Mouse (Mus musculus) naive thymus-derived CD4-positive, alpha-beta T cell, adult 2 months (primary cell): ENCODE data around the gene Ebf1.

Experiments used
- DNase-seq: peaks from one replicate; pipeline ENCODE4 v3.0.0-alpha.2; 2011; ENCODE audit warnings: low read depth

Gene Ebf1

DNA sequence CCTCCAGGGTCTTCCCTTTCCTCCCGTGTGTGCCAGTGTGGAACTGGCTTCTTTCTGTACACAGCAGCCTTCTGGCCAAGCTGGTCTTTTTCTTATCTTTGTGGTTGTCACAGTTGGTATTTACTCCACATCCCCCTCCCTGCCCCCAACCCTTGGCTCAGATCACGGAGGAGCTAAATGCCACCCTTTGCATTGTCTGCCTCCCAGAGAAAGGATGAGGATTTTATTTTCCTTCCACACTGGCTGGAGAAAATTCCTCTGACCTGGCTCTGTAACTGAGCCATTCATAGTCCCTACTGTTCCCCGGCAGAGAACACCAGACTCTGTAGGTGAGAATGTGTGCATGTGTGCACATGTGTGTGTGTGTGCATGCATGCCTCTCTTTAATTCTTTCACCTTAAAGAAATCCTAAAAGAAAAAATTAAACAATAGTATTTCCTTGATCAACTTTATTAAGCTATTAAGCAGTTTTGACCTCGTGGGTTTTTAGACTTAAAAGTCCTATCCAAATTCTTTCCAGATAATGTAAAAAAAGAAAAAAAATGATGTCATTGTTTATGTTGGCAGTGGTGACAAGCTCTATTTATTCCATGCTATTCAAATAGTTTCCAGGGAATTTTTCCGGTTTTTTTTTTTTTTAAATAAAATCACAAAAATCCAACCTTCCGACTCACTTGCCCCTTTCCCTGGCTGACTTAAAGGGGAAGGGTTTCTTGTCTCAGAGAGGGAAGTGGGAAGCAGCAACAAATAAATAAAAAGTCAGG lies 123.3 kb downstream of the Ebf1 start:
- DNase-seq: no peak

DNA sequence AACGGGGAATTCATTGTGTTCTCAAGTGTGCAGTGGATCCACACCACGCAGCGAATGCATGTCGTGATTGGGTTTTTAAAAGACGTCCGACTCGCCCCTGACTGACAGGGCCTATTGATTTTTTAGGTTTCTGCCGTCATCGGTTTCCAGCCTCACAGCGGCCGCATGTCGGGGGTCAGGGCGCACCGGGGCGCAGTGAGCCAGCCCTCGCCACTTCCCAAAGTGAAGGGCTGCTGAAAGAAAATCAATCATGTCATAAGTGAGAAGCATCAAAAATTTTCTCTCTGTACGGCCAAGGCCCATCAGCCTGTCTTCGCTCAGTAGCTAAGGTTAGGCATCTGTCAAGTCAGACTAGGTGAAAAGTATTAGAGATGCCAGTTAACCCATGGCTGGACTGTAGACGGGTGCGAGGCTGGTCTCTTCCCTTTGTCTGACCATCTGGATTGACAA lies 124.0 kb downstream of the Ebf1 start:
- no peak for DNase-seq

DNA sequence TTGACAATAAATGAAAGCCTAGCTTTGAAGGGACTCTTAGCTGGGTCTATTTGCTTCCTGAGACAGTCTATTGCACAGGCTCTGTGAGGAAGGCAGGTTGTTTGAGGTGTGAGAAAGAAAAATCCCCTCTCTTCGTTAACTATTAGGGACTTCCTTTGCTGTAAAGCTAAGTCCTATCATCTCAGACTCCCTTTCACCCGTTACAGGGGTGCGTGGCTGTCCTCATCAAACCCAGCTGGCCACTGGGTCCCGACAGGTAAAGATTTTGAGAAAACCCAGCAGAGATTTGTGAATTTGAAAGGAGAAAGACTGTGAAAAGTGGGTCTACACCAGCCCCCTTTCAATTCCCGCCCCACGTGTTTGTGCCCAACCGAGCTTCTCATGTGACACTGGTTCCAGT lies 127.3 kb downstream of the Ebf1 start:
- DNase-seq: no peak

DNA sequence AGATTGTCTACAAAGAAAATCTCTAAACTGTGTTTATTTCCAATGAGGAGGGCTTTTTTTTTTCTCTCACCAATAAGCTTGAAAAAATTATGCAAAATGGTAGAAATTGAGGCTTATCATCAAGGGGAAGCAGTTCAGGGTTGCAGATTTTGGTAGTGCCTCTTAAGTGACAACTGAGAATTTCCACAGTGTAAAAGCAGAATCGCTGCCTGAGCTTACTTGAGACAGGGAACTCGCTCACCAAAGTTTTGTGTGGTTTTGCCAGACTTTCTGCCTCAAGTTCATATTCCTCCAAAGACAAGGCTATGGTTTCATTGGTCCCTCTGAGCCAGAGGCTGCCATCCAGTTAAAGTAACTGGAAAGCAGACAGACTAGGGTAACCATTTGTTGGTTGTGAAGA lies 128.8 kb downstream of the Ebf1 start:
- no peak for DNase-seq

DNA sequence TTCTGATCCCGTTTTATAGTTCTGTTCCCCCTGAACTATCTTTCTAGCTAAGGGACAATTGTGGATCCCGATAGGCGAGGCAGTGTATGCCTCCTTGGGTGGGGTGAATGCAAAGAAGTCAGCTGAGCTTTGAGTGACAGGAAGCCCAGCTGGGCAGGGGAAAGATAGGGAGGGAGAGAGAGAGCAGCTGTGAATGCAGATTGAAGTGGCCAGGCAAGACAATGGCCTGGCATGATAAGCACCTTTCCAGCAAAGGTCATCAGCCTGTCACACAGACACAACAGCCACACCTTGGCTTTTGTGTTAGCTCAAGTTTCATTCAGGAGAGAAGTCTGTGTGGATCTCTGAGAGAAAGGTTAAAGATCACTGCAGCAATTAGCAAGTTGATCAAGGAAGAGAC lies 129.6 kb downstream of the Ebf1 start:
- no peak for DNase-seq

DNA sequence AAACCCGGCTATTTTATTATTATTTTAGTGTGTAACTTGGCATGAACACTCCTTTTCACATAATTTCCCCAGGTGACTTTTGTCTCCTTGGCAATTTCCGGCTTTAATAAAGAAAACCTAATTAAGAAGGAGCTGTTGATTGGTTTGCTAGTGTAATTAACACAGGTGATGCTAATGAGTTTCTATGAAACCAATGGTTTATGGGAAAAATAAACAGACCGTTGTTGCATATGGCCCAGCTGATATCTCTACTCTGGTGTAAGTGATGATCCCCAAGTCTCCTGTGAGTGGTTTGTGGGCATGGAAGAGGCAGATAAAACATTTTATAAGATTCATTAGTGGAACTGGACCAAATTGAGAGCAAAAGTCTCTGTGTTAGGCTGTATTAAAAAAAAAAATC lies 132.2 kb downstream of the Ebf1 start:
- DNase-seq: no peak

DNA sequence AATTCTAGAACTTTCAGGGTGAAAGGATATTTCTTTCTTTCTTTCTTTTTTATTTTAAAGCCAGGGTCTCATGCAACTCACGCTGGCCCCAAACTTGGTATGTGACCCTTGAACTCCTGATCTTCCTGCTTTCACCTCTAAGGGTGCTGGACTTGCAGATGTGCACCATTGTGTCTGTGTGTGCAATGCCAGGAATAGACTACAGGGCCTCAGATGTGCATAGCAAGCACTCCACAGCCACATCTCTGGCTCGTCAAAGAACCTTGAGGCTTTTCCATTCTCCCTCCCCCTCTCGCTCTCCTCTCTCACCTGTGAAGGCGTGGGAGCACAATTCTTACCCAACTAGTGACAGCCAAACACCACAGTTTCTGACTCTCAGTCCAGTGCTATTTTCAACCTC lies 137.2 kb downstream of the Ebf1 start:
- no peak for DNase-seq

DNA sequence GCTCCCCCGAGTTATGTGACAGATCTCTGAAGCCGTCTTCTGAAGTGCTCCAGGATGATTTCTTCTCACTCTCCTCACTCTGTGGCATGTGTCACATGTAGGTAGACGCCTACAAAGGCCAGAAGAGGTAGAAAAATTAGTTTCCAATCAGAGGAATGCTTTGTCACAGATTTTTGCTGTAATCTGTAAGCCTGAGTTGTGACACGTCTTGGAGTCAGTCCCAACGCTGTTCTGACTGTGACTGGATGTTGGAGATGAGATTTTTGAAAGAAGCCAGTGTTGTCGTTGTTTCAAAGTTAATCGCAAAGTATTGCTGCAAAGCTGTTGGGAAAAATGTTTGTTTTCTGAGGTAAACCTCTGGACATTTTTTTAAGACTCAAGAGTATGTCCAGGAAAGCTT lies 139.2 kb downstream of the Ebf1 start:
- DNase-seq: no peak

DNA sequence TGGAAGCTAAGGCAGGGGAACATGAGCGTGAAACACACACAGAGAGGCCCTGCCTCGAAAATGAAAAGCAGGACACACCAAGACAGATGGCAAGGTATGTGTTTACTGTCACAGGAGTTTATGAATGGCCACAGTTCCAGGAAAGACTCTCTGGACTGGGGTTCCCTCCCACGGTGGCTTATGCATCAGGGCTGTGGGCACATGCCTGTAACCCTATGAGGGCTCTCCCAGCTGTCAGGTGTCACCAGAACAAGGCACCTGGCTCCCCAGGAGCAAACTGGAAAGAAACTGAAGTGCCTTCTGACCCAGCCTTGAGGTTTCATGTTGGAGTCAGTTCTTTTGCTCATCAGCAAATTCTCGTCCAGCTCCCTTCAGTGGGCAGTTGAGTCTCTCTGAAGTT lies 141.7 kb downstream of the Ebf1 start:
- no peak for DNase-seq

DNA sequence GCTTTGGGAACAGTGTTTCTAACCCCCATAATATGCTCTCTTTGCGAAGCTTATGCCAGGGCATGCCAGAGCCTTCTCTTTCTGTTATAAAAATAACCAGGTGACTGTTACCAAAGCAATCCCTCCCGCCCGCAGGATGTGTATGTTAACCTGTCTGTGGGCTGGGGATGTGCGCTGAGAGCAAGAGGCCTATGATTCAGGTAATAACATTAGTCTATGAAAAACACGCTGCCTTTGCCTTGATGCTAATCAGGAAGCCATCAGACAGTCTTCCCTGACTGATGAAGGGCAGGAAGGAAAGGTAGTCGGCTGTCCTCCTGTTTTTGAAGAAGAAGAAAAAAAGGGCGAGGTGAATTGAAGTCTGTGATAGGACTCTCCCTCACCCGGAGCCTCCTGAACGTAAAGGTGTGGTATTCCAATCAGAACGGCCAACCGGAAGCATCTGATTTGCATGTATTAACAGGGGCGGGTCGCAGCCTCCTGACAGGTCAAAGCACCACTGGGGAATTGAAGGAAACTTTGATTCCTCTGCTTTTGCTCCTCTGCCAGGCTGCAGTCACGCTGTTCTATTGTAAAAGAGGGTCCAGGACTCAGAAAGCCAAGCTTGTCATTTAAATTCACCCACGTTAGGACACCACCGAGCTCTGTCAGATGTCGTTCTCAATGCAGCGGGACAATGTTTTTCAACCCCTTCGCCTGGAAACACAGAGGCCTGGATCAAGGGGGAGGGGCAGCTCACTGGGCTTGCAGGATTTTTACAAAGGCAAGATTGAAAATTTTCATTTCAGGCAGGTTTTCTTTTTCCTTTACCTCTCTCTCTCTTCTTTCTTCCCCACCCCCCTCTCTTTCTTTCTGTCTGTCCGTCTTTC lies 144.2 kb downstream of the Ebf1 start:
- no peak for DNase-seq

DNA sequence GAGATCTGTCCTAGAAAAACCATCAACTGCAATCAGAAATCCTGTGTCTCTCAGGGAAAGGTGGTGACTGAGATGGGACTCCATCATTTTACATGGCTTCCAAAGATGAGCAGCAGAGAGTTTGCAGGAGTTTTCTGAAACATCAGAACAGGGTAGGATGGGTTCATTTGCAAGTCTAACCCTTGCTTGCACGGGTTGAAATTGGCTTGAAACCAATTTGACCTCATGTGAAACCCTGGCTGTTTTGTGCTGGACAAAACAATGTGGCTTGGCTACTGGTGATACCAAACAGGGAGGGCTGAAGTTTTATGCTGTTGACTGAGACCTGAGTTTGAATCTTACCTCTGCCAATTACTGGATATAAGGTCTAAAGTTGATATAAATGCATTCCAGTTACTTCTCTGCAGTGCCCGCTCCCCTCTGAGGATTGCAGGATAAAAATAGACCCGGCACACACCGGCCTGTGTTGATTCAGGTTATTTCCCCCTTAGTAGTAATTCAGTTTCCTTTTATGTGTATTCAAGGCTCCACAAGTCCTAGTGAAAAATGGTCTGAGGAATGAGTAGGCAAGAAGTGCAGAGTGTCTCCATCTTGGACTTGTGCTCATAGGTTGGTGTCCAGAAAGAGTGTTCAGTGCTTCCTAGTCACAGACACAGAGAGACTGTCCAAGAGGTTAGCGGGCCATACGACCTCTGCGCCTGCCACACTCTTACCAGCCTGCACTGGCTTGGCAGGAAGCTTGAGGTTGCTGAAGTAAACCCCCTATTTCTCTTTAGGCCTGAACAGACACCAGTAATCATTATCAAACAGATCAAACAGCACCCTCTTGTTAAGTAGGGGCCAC lies 147.1 kb downstream of the Ebf1 start:
- no peak for DNase-seq

DNA sequence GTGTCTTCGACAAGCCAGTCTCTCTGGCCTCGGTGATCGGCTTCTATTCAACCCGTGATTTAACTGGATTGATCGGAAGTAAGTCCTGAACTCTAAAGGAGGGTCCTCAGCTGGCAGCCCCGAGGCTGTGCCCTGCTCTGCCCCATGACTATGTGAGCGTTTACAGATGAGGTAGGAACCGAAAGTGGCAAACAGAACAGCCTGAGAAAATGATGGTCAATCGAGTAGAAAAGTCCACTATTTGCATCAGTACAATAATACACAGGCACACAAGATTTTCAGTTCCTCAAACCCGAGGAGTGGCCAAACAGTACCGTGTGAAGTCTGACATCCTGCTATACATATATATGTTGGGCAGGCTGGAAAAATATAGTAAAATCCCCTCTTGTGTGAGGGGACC lies 147.9 kb downstream of the Ebf1 start:
- no peak for DNase-seq

DNA sequence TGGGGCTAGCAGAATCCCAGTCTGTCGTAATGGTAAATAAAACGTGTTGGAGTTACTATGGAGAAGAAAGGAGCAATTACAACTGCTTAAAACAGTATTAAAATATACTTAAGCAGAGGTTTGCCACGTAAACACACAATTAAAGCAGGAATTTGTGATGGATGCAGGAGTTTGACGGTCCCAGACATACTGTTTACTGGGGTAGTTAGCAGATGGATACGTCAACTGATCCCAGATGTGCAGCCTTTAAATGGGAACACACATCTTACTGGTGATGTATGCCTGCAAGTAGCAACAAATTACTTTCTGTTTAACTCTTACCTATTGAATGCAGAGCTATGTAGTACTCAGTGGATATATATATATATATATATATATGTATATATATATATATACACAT lies 149.1 kb downstream of the Ebf1 start:
- no peak for DNase-seq

DNA sequence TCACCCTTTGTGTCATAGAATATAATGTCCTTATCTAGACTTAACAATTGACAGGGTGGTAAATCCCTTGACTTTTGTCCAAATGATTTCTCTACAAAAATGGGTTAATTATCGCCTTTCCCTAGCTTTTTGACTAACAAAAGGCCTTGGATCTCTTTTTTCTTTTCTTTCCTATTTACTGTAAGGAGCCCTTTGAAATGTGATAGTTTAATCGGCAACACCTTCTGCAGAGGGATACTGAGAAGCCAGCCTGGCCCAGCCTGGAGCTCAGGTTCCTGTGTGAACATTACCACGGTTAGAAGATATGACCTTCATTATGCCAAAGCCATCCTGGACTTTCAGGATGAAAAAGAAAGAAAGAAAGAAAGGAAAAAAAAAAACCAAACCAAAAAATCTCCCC lies 150.2 kb downstream of the Ebf1 start:
- no peak for DNase-seq

DNA sequence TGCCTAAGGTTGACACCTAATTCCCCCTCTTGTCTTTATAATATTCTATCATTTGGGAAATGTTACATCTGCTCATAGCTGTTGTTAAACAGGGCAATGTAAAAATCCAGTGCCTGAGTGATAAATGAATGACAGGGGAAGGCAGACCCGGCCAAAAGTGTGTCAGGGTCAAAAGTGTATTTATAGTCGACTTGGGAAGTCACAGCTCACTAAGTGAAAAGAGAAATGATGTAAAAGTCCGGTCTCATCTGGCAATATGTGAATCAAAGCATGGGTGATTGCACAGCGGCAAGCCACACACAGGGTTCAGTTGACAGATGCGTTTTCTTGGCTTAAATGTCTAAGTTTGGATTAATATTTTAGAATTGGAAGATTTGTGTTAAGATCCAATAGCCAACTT lies 151.2 kb downstream of the Ebf1 start:
- DNase-seq: no peak

DNA sequence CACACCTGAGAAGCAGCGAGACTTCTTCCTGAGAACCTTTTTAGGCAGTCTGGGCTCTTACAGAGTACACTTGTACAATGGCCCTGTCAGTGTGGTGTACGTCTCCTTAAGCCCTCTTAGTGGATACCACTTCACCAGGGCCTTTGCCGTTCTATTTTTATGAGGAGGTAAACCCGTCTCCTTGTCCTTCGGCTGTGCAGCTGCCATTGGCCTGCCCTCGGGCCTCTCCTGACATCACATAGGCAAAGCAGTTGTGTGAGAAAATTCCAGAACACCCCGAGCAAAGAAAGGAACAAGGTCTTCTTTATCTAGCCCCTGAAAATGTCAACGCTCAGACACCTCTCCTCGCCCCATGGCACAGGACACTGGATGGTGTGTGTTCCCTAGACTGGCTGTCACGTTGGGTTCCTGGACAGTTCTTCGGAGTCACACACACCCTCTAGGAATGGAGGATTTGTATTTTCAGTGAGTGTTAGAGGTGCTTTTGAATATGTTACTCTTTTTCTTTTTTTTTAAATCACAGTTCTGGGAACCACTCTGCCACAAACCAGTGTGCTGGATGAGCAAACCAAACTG lies 154.0 kb downstream of the Ebf1 start:
- no peak for DNase-seq

DNA sequence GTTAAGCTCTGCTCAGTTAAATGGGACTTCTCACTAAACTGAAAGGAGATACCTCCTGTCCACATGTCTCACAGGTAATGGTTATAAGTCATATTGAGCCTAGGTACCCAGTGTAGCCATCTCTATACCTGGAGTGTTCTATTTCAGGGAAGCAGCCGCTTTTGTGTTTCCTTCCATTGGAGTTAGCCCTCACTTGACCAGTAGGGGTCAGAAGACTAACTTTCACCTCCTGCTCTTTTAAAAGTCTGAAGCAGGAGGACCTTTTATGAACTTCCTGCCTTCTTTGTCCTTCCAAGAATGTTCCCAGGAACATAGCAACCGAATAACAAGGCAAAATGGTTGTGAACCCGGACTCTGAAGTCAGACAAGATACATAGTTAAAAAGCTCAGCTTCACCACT lies 157.3 kb downstream of the Ebf1 start:
- peak; percentile 35 for DNase-seq

DNA sequence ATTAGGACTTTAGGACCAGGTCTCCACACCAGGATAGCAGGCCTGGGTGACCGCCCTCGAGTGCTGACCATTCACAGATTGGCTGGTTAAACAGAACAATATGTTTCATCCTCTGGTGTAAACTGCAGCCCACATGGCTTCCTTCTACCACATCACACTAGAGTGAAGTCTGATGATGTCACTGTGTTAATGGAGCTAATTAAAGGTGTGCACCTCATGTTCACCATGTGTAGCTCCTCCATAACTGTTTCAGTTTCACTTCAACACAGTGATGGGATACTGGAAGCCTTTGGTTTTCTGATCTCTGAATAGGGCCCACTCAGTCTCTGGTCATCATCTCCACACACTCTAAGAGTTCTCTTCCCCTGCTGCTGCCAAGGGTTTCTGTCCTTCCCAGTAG lies 158.4 kb downstream of the Ebf1 start:
- no peak for DNase-seq

DNA sequence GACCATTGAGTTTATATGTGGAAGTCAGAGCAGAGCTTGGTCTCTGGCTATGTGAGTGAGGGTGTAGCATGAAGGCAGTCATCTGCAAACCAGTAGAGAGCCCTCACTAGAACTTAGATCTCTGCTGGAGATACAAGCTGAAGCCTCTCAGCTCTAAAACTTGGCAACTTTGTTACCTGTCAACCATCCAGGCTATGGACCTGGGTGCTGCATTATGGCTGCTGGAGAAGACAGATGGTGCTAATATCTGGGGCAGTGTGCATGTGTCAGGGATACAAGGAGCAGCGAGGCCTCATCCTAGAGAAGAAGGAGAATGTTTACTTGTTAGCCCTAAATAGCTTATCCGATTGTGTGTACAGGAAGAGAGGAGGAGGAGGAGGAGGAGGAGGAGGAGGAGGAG lies 159.4 kb downstream of the Ebf1 start:
- DNase-seq: no peak

DNA sequence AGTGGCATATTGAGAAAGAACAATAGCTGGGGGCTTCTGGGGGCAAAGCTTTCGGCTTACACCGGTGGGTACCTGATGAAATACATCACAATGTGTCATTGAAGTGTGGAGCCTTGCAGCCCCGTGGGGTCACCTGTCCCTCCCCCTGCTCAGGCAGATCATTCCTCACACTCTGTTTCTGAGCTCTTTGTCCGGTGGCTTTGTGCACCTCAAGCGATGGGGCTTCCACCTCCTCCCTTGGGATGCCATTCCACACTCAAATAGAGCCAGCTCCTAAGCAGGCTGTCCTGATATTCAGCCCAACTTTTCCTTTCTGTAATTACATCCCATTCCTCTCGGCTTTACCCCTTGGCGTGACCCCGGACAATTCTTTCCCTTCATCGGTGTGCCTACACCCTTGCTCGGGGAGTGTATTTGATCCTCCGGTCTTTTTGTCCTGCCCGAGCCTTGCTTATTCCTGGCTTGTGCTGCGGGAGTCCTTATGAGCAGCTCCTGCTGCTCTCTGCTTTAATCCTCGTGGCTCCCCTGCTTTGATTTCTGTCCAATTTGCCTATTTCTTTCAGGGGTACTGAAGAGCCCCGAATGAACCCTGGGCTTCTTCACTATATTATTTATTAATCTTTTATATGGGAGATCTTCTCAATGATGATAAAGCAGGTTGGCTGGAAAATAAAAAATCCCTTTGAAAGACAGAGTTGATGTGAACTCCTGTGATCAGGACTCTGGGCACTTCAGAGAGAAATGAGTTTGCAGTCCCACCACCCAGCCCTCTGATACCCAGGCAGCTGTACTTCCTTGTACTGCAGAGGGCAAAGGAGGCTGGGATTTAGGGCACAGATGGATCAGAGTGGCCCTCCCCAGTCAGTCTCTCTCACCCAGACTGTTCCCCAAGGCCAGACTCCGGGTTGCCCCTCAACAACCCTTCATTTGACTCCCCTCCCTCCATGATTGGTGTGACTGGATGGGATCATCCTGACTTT lies 160.5 kb downstream of the Ebf1 start:
- DNase-seq: no peak

DNA sequence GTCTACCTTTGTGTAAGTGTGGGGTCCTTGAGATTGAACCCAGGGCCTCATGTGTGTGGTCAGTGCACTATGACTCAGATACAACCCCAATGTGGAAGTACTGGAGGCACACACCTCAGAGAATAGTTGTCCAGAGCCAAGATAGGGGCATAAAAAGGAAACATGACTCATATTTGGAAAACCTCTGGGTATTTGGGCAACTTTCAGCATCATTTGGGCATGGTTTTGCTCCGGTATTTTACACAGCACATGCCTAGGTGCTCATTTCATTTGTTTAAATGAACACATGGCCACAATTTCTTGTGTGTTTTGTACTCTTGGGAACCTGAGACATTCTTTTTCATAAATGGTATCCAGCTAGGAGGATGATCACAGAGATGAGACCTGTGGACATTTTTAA lies 161.9 kb downstream of the Ebf1 start:
- no peak for DNase-seq
